Mouse (Mus musculus) limb, embryonic 10.5 days (tissue): Measurements from ENCODE around the gene Repin1. TPM values are rescaled to one million over a fixed set of nuclear protein-coding genes. Genes with fewer than 3 reads are reported as not detected.
"Not testable (repeated sequence)": the region's sequence is repeated elsewhere in the genome, so short reads cannot be mapped to it uniquely, and the experiment has no call there.

ENCODE experiments used
- DNase-seq: peaks from one replicate; pipeline ENCODE4 v3.0.0-alpha.2; 2017; ENCODE audit warnings: low spot score
- H3K27ac ChIP-seq: fragments of 300-500 bp; sonication (generic); 2 replicates; pipeline ENCODE4 v1.5.1; 2016; ENCODE audit warnings: mild to moderate bottlenecking
- H3K27me3 ChIP-seq: fragments of 300-500 bp; sonication (generic); 2 replicates; pipeline ENCODE4 v1.6.1; 2016; ENCODE audit warnings: low read depth, mild to moderate bottlenecking; ENCODE audit not compliant: poor library complexity, severe bottlenecking
- H3K36me3 ChIP-seq: fragments of 300-500 bp; sonication (generic); 2 replicates; pipeline ENCODE4 v1.6.1; 2016; ENCODE audit warnings: mild to moderate bottlenecking, moderate library complexity
- H3K4me1 ChIP-seq: fragments of 300-500 bp; sonication (generic); 2 replicates; pipeline ENCODE4 v1.6.1; 2016
- H3K4me3 ChIP-seq: fragments of 300-500 bp; sonication (generic); 2 replicates; pipeline ENCODE4 v1.5.1; 2016; ENCODE audit warnings: mild to moderate bottlenecking, moderate library complexity
- H3K9me3 ChIP-seq: fragments of 300-500 bp; sonication (generic); replicated peaks from 2 replicates; pipeline ENCODE4 v1.6.1; 2016; ENCODE audit warnings: mild to moderate bottlenecking
- WGBS: fragments of 180-500 bp; shearing (Covaris S2); methylation state at CpG from one replicate; pipeline ENCODE4 v1.1.7; 2016; 5-methylcytosine and 5-hydroxymethylcytosine counted together
- polyA plus RNA-seq: library from polyadenylated mRNA; unstranded; fragments of >200 nt; fragmentation: Nextera tagmentation; extraction: Ambion mirVana; gene quantifications from 2 replicates; pipeline ENCODE4 v1.2.1, GENCODE M21; 2016

The Repin1 gene
- polyA plus RNA-seq, 1 experiment from 2014 or later: 53.1 TPM

DNA sequence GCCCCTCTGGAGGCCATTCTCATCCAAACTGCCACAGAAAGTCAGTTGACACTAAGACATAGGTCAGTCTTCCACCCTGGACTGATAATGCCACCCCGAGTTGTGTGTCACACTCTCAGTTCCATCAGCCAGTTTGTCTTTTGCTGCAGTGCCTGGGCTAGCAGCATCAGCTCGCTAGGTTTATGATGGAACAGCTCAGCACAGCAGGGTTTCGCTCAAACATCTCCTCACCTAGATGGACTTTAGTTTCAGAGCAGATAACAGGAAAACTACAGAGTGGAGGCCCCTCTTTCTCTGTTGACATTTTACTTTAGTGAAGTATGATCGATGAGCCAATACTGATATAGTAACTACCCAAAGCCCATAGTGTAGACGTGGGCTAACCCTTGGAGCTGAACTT, 21.1 kb downstream of the Repin1 start:
- Histone ChIP-seq H3K4me1 (no peaks in the 10 kb centered on the region), H3K4me3 (no peak overlapping the region), H3K36me3 (peaks cover 69% of the 10 kb centered on the region), H3K9me3 (no peaks in the 10 kb centered on the region), H3K27ac (no peak overlapping the region), H3K27me3 (no peaks in the 10 kb centered on the region)
- WGBS: 92% methylated on average over 5 of the region's 5 CpGs
- DNase-seq: no peak

GRCm38 (mm10) chr6:48620031-48620430, 26.3 kb downstream of the Repin1 start:
- H3K9me3 ChIP-seq: no peaks in the 10 kb centered on the region
- H3K4me1 ChIP-seq: no peaks in the 10 kb centered on the region
- H3K27me3 ChIP-seq: peaks cover 2% of the 10 kb centered on the region; the same call in 1 of the 2 replicates
- no peak overlapping the region for H3K4me3 ChIP-seq
- DNase-seq: no peak
- 92% methylated on average over 30 of the region's 30 CpGs for WGBS
- H3K36me3 ChIP-seq: peaks cover 57% of the 10 kb centered on the region
- no peak overlapping the region for H3K27ac ChIP-seq

DNA sequence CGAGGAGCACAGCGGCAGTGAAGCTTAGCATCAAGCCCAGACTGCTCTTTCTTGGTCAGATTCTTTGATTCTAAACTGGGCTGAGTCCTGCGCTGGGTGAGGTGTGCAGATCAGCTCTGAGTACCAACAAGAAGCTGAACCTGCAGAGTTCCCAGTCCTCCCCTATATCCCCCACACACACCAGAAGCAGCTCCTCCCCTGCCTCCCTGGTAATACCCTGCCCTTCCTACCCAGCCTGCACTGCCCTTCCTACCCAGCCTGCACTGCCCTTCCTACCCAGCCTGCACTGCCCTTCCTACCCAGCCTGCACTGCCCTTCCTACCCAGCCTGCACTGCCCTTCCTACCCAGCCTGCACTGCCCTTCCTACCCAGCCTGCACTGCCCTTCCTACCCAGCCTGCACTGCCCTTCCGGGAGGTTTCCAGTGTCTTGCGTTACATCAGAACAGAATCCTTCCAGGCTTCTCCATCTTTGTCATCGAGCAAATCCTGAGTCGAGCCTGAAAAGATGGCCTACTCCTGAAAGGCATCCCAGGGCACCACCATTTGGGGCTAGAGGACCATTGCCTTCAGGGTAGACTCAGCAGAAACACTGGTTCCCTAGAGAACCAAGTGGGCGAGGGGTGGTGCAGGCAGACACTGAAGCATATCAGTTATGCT, 28.6 kb downstream of the Repin1 start:
- DNase-seq, H3K27ac ChIP-seq, H3K4me3 ChIP-seq, H3K9me3 ChIP-seq: not testable (repeated sequence)
- peaks cover 17% of the 10 kb centered on the region for H3K27me3 ChIP-seq
- H3K36me3 ChIP-seq: peaks cover 45% of the 10 kb centered on the region
- H3K4me1 ChIP-seq: peaks cover 10% of the 10 kb centered on the region
- 91% methylated on average over 8 of the region's 8 CpGs for WGBS

GRCm38 (mm10) chr6:48623460-48623859, 29.8 kb downstream of the Repin1 start:
- peaks cover 17% of the 10 kb centered on the region for H3K4me1 ChIP-seq
- no peak for DNase-seq
- 26% methylated on average over 1 of the region's 1 CpGs for WGBS
- no peak overlapping the region for H3K27ac ChIP-seq
- peaks cover 34% of the 10 kb centered on the region for H3K36me3 ChIP-seq
- H3K27me3 ChIP-seq: peaks cover 28% of the 10 kb centered on the region
- no peak overlapping the region for H3K4me3 ChIP-seq
- no peaks in the 10 kb centered on the region for H3K9me3 ChIP-seq

DNA sequence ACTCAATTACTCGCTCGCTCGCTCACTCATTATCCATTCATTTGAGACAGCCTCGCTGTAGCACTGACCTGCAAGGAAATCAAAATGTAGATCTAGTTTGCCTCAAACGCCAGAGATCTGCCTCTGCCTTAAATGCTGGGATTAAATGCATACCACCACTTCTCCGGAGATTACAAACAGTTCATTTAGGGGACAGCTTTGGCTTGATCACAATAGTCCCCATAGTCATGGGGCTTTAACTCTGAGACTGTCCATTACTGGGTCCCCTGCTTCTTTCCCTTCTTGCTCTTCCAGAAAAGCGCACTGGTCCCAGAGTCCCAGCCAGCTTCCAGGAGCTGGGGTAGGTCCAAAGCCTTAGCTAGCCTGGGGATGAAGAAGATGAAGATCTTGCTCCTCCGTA, 32.8 kb downstream of the Repin1 start, which contains the start of gene AI854703:
AI854703 (plus strand) TSS at position 301 of the 400 bp plus-strand sequence.
- Histone ChIP-seq H3K4me1 (peaks cover 35% of the 10 kb centered on the region), H3K4me3 (peak within 1 kb of the TSS; percentile 58), H3K9me3 (no peaks in the 10 kb centered on the region), H3K36me3 (peaks cover 6% of the 10 kb centered on the region), H3K27ac (peak within 1 kb of the TSS; percentile 32), H3K27me3 (peaks cover 58% of the 10 kb centered on the region)
- 39% methylated on average over 8 of the region's 8 CpGs for WGBS
- no peak for DNase-seq

DNA sequence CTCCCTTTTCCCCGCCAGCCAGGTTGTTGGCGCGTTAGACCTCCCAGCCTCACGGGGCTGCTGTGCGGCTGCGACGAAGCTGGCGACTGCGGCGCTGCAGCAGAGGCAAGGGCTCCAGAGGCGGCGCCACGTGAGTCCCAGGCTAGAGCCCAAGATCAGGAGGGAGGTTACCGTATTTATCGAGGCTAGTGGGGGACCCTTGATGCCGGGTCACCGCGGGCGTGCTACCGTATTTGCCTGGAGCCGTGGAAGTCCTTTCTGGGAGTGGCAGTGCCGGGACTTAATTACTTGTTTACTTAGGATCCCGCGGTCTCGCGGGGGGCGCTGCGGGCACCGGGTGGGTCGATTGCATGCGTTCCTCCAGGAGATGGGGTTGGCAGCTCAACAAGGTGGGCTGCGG, 33.3 kb downstream of the Repin1 start:
- Histone ChIP-seq H3K27me3 (peaks cover 63% of the 10 kb centered on the region), H3K4me3 (peak overlapping the region; percentile 58), H3K27ac (peak overlapping the region; percentile 32), H3K9me3 (no peaks in the 10 kb centered on the region), H3K4me1 (peaks cover 35% of the 10 kb centered on the region), H3K36me3 (peaks cover 1% of the 10 kb centered on the region; the same call in 1 of the 2 replicates)
- WGBS: under 1% methylated on average over 32 of the region's 32 CpGs
- DNase-seq: peak; percentile 74

- Histone ChIP-seq H3K27ac (peak overlapping the region; percentile 32), H3K4me1 (peaks cover 35% of the 10 kb centered on the region), H3K4me3 (peak overlapping the region; percentile 58), H3K9me3 (no peaks in the 10 kb centered on the region), H3K36me3 (no peaks in the 10 kb centered on the region; the same call in 1 of the 2 replicates), H3K27me3 (peaks cover 67% of the 10 kb centered on the region)
- WGBS: 3% methylated on average over 7 of the region's 7 CpGs
- no peak for DNase-seq
Measured at GRCm38 (mm10) chr6:48627511-48627924, 33.8 kb downstream of the Repin1 start.

GRCm38 (mm10) chr6:48628377-48628776, 34.7 kb downstream of the Repin1 start:
- 82% methylated on average over 3 of the region's 3 CpGs for WGBS
- peaks cover 35% of the 10 kb centered on the region for H3K4me1 ChIP-seq
- H3K27ac ChIP-seq: no peak overlapping the region
- DNase-seq: no peak
- peaks cover 67% of the 10 kb centered on the region for H3K27me3 ChIP-seq
- H3K4me3 ChIP-seq: no peak overlapping the region
- H3K36me3 ChIP-seq: no peaks in the 10 kb centered on the region; the same call in 1 of the 2 replicates
- no peaks in the 10 kb centered on the region for H3K9me3 ChIP-seq

GRCm38 (mm10) chr6:48628808-48629660, 35.4 kb downstream of the Repin1 start:
- Histone ChIP-seq H3K27me3 (peaks cover 67% of the 10 kb centered on the region), H3K4me1 (peaks cover 35% of the 10 kb centered on the region), H3K9me3 (no peaks in the 10 kb centered on the region), H3K27ac (peak overlapping the region; percentile 75), H3K36me3 (no peaks in the 10 kb centered on the region; the same call in 1 of the 2 replicates), H3K4me3 (peak overlapping the region; percentile 52)
- 11% methylated on average over 54 of the region's 54 CpGs for WGBS
- DNase-seq: peak; percentile 56

DNA sequence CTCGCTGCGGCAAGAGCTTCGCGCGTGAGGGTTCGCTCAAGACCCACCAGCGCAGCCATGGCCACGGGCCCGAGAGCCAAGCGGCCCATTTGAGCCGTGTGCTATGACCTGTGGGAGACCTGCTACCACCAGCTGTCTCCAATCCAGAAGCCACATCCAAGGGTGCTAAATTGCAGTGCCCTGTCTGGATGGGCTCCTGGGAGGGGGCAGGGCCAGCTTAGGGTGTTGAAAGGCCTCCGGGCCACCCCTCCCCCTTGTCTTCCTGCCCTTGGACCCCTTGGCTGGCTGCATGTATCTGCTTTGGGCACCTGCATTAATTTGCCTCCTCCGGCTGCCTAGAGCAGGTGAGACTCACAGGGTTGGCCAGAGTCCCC, 36.0 kb downstream of the Repin1 start:
- H3K27ac ChIP-seq: peak overlapping the region; percentile 75
- peaks cover 71% of the 10 kb centered on the region for H3K27me3 ChIP-seq
- H3K36me3 ChIP-seq: no peaks in the 10 kb centered on the region; the same call in 1 of the 2 replicates
- H3K4me3 ChIP-seq: peak overlapping the region; percentile 52
- DNase-seq: peak; percentile 45
- 16% methylated on average over 13 of the region's 13 CpGs for WGBS
- no peaks in the 10 kb centered on the region for H3K9me3 ChIP-seq
- H3K4me1 ChIP-seq: peaks cover 35% of the 10 kb centered on the region

- no peaks in the 10 kb centered on the region for H3K9me3 ChIP-seq
- H3K36me3 ChIP-seq: no peaks in the 10 kb centered on the region; the same call in 1 of the 2 replicates
- peaks cover 62% of the 10 kb centered on the region for H3K27me3 ChIP-seq
- peaks cover 36% of the 10 kb centered on the region for H3K4me1 ChIP-seq
- no peak overlapping the region for H3K27ac ChIP-seq
- 90% methylated on average over 8 of the region's 8 CpGs for WGBS
- no peak overlapping the region for H3K4me3 ChIP-seq
- no peak for DNase-seq
Measured at GRCm38 (mm10) chr6:48630831-48631230, 37.1 kb downstream of the Repin1 start.

- Histone ChIP-seq H3K9me3 (no peaks in the 10 kb centered on the region), H3K4me1 (peaks cover 20% of the 10 kb centered on the region), H3K4me3 (no peak overlapping the region), H3K27me3 (peaks cover 27% of the 10 kb centered on the region), H3K36me3 (no peaks in the 10 kb centered on the region), H3K27ac (no peak overlapping the region)
- WGBS: 90% methylated on average over 2 of the region's 2 CpGs
- DNase-seq: no peak
Measured at GRCm38 (mm10) chr6:48635105-48635504, 41.4 kb downstream of the Repin1 start.

DNA sequence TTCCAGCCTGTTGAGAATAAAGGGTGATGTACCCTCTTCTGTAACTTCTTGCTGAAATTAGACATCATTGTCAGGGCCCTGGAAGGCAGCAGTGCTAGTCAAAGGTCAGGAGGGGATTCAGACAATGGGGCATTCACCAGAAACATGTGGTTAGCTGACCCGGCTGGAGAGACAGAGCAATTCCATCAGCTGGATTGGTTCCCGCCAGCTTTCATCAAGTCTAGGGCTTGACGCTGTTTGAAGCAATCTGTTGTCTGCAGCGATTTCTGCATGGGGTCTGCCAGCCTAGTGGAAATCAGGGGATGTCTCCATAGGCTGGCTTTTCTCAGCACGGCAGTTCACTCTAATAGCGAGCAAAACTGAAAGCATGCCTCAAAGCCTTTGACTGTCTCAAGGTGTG, 42.8 kb downstream of the Repin1 start:
- H3K27ac ChIP-seq: no peak overlapping the region
- peaks cover 13% of the 10 kb centered on the region; the same call in 1 of the 2 replicates for H3K27me3 ChIP-seq
- DNase-seq: no peak
- H3K9me3 ChIP-seq: no peaks in the 10 kb centered on the region
- 66% methylated on average over 6 of the region's 6 CpGs for WGBS
- H3K4me1 ChIP-seq: peaks cover 18% of the 10 kb centered on the region
- H3K4me3 ChIP-seq: no peak overlapping the region
- H3K36me3 ChIP-seq: no peaks in the 10 kb centered on the region
